Mouse (Mus musculus) hindbrain, embryonic 11.5 days (tissue): Measurements from ENCODE around the gene H2afj. TPM values are rescaled to one million over a fixed set of nuclear protein-coding genes. Genes with fewer than 3 reads are reported as not detected.

Experiments
- ATAC-seq: fragments of 200-750 bp; cut with Nextera tagmentation; 2 replicates; pipeline ENCODE4 v1.8.0; 2017; ENCODE audit warnings: mild to moderate bottlenecking, moderate TSS enrichment, moderate library complexity; ENCODE audit not compliant: low FRiP score
- DNase-seq: peaks from one replicate; pipeline ENCODE4 v3.0.0-alpha.2; 2015; ENCODE audit warnings: low spot score
- H3K27ac ChIP-seq: fragments of 300-500 bp; sonication (generic); 2 replicates; pipeline ENCODE4 v1.5.1; 2014; ENCODE audit warnings: mild to moderate bottlenecking, low read depth, low read length
- H3K27me3 ChIP-seq: fragments of 300-500 bp; sonication (generic); 2 replicates; pipeline ENCODE4 v1.6.1; 2014; ENCODE audit warnings: mild to moderate bottlenecking, low read length, moderate library complexity, mixed read lengths; ENCODE audit not compliant: control insufficient read depth, insufficient read depth
- H3K36me3 ChIP-seq: fragments of 300-500 bp; sonication (generic); 2 replicates; pipeline ENCODE4 v1.6.1; 2014; ENCODE audit warnings: mild to moderate bottlenecking, low read length, moderate library complexity, mixed read lengths; ENCODE audit not compliant: control insufficient read depth, insufficient read depth
- H3K4me1 ChIP-seq: fragments of 300-500 bp; sonication (generic); replicated peaks from 2 replicates; pipeline ENCODE4 v1.6.1; 2014; ENCODE audit warnings: low read length, mixed read lengths; ENCODE audit not compliant: control insufficient read depth, insufficient read depth
- H3K4me2 ChIP-seq: fragments of 300-500 bp; sonication (generic); replicated peaks from 2 replicates; pipeline ENCODE4 v1.6.1; 2014; ENCODE audit warnings: mild to moderate bottlenecking, low read depth, low read length
- H3K4me3 ChIP-seq: fragments of 300-500 bp; sonication (generic); 2 replicates; pipeline ENCODE4 v1.5.1; 2014; ENCODE audit warnings: low read depth, low read length
- H3K9ac ChIP-seq: fragments of 300-500 bp; sonication (generic); 2 replicates; pipeline ENCODE4 v1.6.1; 2014; ENCODE audit warnings: low read depth, low read length
- H3K9me3 ChIP-seq: fragments of 300-500 bp; sonication (generic); 2 replicates; pipeline ENCODE4 v1.6.1; 2016; ENCODE audit warnings: low read length; ENCODE audit not compliant: control insufficient read depth
- WGBS: fragments of 180-500 bp; shearing (Covaris S2); extraction: QIAGEN DNeasy Blood & Tissue Kit; methylation state at CpG from one replicate; pipeline ENCODE4 v1.1.7; 2014; 5-methylcytosine and 5-hydroxymethylcytosine counted together
- polyA plus RNA-seq: library from polyadenylated mRNA; unstranded; fragments of >200 nt; fragmentation: Nextera tagmentation; extraction: Ambion mirVana; gene quantifications from 2 replicates; pipeline ENCODE4 v1.2.1, GENCODE M21; 2014

The H2afj gene
- polyA plus RNA-seq: 100 and 105 TPM in 2 replicates

- Histone ChIP-seq H3K27ac (peak within 1 kb of the TSS; percentile 58; the same call in 1 of the 2 replicates), H3K4me2 (peak within 1 kb of the TSS; percentile 78), H3K27me3 (no peaks in the 10 kb centered on the region), H3K9me3 (no peaks in the 10 kb centered on the region), H3K4me3 (peak within 1 kb of the TSS; percentile 78), H3K9ac (peak within 1 kb of the TSS; percentile 71), H3K4me1 (peaks cover 4% of the 10 kb centered on the region), H3K36me3 (no peaks in the 10 kb centered on the region)
- ATAC-seq (peak; percentile 86), DNase-seq (peak; percentile 98)
- WGBS: 0% methylated on average over 34 of the region's 34 CpGs
Observed at GRCm38 (mm10) chr6:136808014-136808417, at the start of gene H2afj. Gene H2afj, plus strand, starts transcription at chr6:136808244.

- 89% methylated on average over 1 of the region's 1 CpGs for WGBS
- Histone ChIP-seq H3K27ac (no peak overlapping the region), H3K27me3 (no peaks in the 10 kb centered on the region), H3K36me3 (no peaks in the 10 kb centered on the region), H3K9ac (no peak overlapping the region), H3K4me3 (no peak overlapping the region), H3K9me3 (no peaks in the 10 kb centered on the region), H3K4me2 (no peak overlapping the region), H3K4me1 (no peaks in the 10 kb centered on the region)
- DNase-seq: no peak
- no peak for ATAC-seq
Observed at GRCm38 (mm10) chr6:136763912-136764311, 44.1 kb upstream of the H2afj start.

GRCm38 (mm10) chr6:136769143-136769542 lies 38.9 kb upstream of the H2afj start:
- Histone ChIP-seq H3K27me3 (no peaks in the 10 kb centered on the region), H3K27ac (no peak overlapping the region), H3K9ac (no peak overlapping the region), H3K4me3 (no peak overlapping the region), H3K4me1 (no peaks in the 10 kb centered on the region), H3K9me3 (no peaks in the 10 kb centered on the region), H3K36me3 (no peaks in the 10 kb centered on the region), H3K4me2 (no peak overlapping the region)
- 91% methylated on average over 8 of the region's 8 CpGs for WGBS
- ATAC-seq (no peak), DNase-seq (no peak)

- Histone ChIP-seq H3K9ac (no peak overlapping the region), H3K4me1 (no peaks in the 10 kb centered on the region), H3K4me3 (no peak overlapping the region), H3K36me3 (no peaks in the 10 kb centered on the region), H3K27ac (no peak overlapping the region), H3K9me3 (no peaks in the 10 kb centered on the region), H3K4me2 (no peak overlapping the region), H3K27me3 (no peaks in the 10 kb centered on the region)
- ATAC-seq (no peak), DNase-seq (no peak)
- 87% methylated on average over 7 of the region's 7 CpGs for WGBS
Observed at GRCm38 (mm10) chr6:136769859-136770258, 38.2 kb upstream of the H2afj start.

GRCm38 (mm10) chr6:136776392-136776791 lies 31.7 kb upstream of the H2afj start:
- Histone ChIP-seq H3K4me2 (no peak overlapping the region), H3K4me3 (no peak overlapping the region), H3K27me3 (no peaks in the 10 kb centered on the region), H3K27ac (no peak overlapping the region), H3K4me1 (no peaks in the 10 kb centered on the region), H3K9ac (no peak overlapping the region), H3K9me3 (no peaks in the 10 kb centered on the region), H3K36me3 (no peaks in the 10 kb centered on the region)
- ATAC-seq (no peak), DNase-seq (no peak)
- WGBS: 91% methylated on average over 1 of the region's 1 CpGs

GRCm38 (mm10) chr6:136781377-136781986 lies 26.6 kb upstream of the H2afj start, which contains the start of gene Gucy2c:
Gene Gucy2c, minus strand, starts transcription at chr6:136781765.
- Histone ChIP-seq H3K9ac (no peak within 1 kb of the TSS), H3K36me3 (no peaks in the 10 kb centered on the region), H3K4me3 (no peak within 1 kb of the TSS), H3K27me3 (no peaks in the 10 kb centered on the region), H3K4me2 (no peak within 1 kb of the TSS), H3K4me1 (no peaks in the 10 kb centered on the region), H3K9me3 (no peaks in the 10 kb centered on the region), H3K27ac (no peak within 1 kb of the TSS)
- ATAC-seq (no peak), DNase-seq (no peak)
- WGBS: 83% methylated on average over 20 of the region's 20 CpGs

GRCm38 (mm10) chr6:136782146-136782545 lies 25.9 kb upstream of the H2afj start:
- Histone ChIP-seq H3K4me1 (no peaks in the 10 kb centered on the region), H3K27ac (no peak overlapping the region), H3K36me3 (no peaks in the 10 kb centered on the region), H3K4me3 (no peak overlapping the region), H3K9me3 (no peaks in the 10 kb centered on the region), H3K9ac (no peak overlapping the region), H3K27me3 (no peaks in the 10 kb centered on the region), H3K4me2 (no peak overlapping the region)
- DNase-seq: no peak
- 81% methylated on average over 12 of the region's 12 CpGs for WGBS
- no peak for ATAC-seq

GRCm38 (mm10) chr6:136782761-136783160 lies 25.3 kb upstream of the H2afj start:
- H3K27me3 ChIP-seq: no peaks in the 10 kb centered on the region
- no peaks in the 10 kb centered on the region for H3K9me3 ChIP-seq
- H3K4me1 ChIP-seq: no peaks in the 10 kb centered on the region
- 83% methylated on average over 9 of the region's 9 CpGs for WGBS
- no peak overlapping the region for H3K27ac ChIP-seq
- no peak for ATAC-seq
- no peak overlapping the region for H3K9ac ChIP-seq
- no peak overlapping the region for H3K4me3 ChIP-seq
- no peaks in the 10 kb centered on the region for H3K36me3 ChIP-seq
- no peak overlapping the region for H3K4me2 ChIP-seq
- DNase-seq: no peak

GRCm38 (mm10) chr6:136789391-136789971 lies 18.6 kb upstream of the H2afj start:
- H3K4me1 ChIP-seq: no peaks in the 10 kb centered on the region
- ATAC-seq (no peak), DNase-seq (no peak)
- 76% methylated on average over 5 of the region's 5 CpGs for WGBS
- no peak overlapping the region for H3K27ac ChIP-seq
- H3K9ac ChIP-seq: no peak overlapping the region
- H3K4me2 ChIP-seq: no peak overlapping the region
- H3K9me3 ChIP-seq: no peaks in the 10 kb centered on the region
- H3K36me3 ChIP-seq: no peaks in the 10 kb centered on the region
- 0 out of 2 replicates have a peak, but pooled peaks cover 2% of the 10 kb centered on the region for H3K27me3 ChIP-seq
- H3K4me3 ChIP-seq: no peak overlapping the region
